Mouse (Mus musculus) hindbrain, embryonic 11.5 days (tissue): Measurements from ENCODE around the gene Ccdc14. TPM values are rescaled to one million over a fixed set of nuclear protein-coding genes. Genes with fewer than 3 reads are reported as not detected.

Source experiments
- ATAC-seq: fragments of 200-750 bp; cut with Nextera tagmentation; 2 replicates; pipeline ENCODE4 v1.8.0; 2017; ENCODE audit warnings: mild to moderate bottlenecking, moderate TSS enrichment, moderate library complexity; ENCODE audit not compliant: low FRiP score
- DNase-seq: peaks from one replicate; pipeline ENCODE4 v3.0.0-alpha.2; 2015; ENCODE audit warnings: low spot score
- H3K27ac ChIP-seq: fragments of 300-500 bp; sonication (generic); 2 replicates; pipeline ENCODE4 v1.5.1; 2014; ENCODE audit warnings: mild to moderate bottlenecking, low read depth, low read length
- H3K27me3 ChIP-seq: fragments of 300-500 bp; sonication (generic); 2 replicates; pipeline ENCODE4 v1.6.1; 2014; ENCODE audit warnings: mild to moderate bottlenecking, low read length, moderate library complexity, mixed read lengths; ENCODE audit not compliant: control insufficient read depth, insufficient read depth
- H3K36me3 ChIP-seq: fragments of 300-500 bp; sonication (generic); 2 replicates; pipeline ENCODE4 v1.6.1; 2014; ENCODE audit warnings: mild to moderate bottlenecking, low read length, moderate library complexity, mixed read lengths; ENCODE audit not compliant: control insufficient read depth, insufficient read depth
- H3K4me1 ChIP-seq: fragments of 300-500 bp; sonication (generic); replicated peaks from 2 replicates; pipeline ENCODE4 v1.6.1; 2014; ENCODE audit warnings: low read length, mixed read lengths; ENCODE audit not compliant: control insufficient read depth, insufficient read depth
- H3K4me2 ChIP-seq: fragments of 300-500 bp; sonication (generic); replicated peaks from 2 replicates; pipeline ENCODE4 v1.6.1; 2014; ENCODE audit warnings: mild to moderate bottlenecking, low read depth, low read length
- H3K4me3 ChIP-seq: fragments of 300-500 bp; sonication (generic); 2 replicates; pipeline ENCODE4 v1.5.1; 2014; ENCODE audit warnings: low read depth, low read length
- H3K9ac ChIP-seq: fragments of 300-500 bp; sonication (generic); 2 replicates; pipeline ENCODE4 v1.6.1; 2014; ENCODE audit warnings: low read depth, low read length
- H3K9me3 ChIP-seq: fragments of 300-500 bp; sonication (generic); 2 replicates; pipeline ENCODE4 v1.6.1; 2016; ENCODE audit warnings: low read length; ENCODE audit not compliant: control insufficient read depth
- WGBS: fragments of 180-500 bp; shearing (Covaris S2); extraction: QIAGEN DNeasy Blood & Tissue Kit; methylation state at CpG from one replicate; pipeline ENCODE4 v1.1.7; 2014; 5-methylcytosine and 5-hydroxymethylcytosine counted together
- polyA plus RNA-seq: library from polyadenylated mRNA; unstranded; fragments of >200 nt; fragmentation: Nextera tagmentation; extraction: Ambion mirVana; gene quantifications from 2 replicates; pipeline ENCODE4 v1.2.1, GENCODE M21; 2014

The Ccdc14 gene
- polyA plus RNA-seq, 1 experiment from 2014 or later = 11.3 TPM

DNA sequence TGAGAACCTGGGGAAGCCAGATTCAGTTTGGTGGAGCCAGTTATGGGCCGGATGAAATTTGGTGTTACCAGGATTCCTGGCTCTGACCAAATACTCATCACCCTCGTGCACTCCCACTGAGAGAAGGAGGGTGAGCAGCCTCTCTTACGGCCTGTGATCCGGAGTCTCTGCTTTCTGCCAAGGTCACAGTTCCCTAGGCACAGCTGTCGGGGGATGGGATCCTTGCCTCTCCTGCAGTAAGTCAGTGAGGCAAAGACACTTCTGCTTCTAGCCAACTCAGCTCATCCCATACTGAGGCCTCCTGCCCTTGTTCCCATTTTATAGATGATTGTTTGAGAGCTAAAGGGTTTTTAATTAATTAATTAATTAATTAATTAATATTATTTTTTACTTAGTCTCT is 67.8 kb downstream of the Ccdc14 start:
- no peak overlapping the region for H3K27ac ChIP-seq
- H3K27me3 ChIP-seq = no peaks in the 10 kb centered on the region
- H3K9me3 ChIP-seq = no peaks in the 10 kb centered on the region
- DNase-seq (no peak), ATAC-seq (no peak)
- 45% methylated on average over 5 of the region's 5 CpGs for WGBS
- H3K9ac ChIP-seq = no peak overlapping the region
- H3K4me3 ChIP-seq = no peak overlapping the region
- H3K4me2 ChIP-seq = no peak overlapping the region
- H3K4me1 ChIP-seq = no peaks in the 10 kb centered on the region
- H3K36me3 ChIP-seq = no peaks in the 10 kb centered on the region

- no peak overlapping the region for H3K9ac ChIP-seq
- no peaks in the 10 kb centered on the region for H3K9me3 ChIP-seq
- H3K4me3 ChIP-seq = no peak overlapping the region
- H3K27me3 ChIP-seq = no peaks in the 10 kb centered on the region
- ATAC-seq = no peak
- no peaks in the 10 kb centered on the region for H3K36me3 ChIP-seq
- H3K4me2 ChIP-seq = no peak overlapping the region
- H3K4me1 ChIP-seq = no peaks in the 10 kb centered on the region
- no peak overlapping the region for H3K27ac ChIP-seq
- WGBS = 82% methylated on average over 9 of the region's 9 CpGs
- DNase-seq = no peak
These were observed 73.7 kb downstream of the Ccdc14 start for GRCm38 (mm10) chr16:34763959-34764591.

GRCm38 (mm10) chr16:34765666-34766065 is 75.2 kb downstream of the Ccdc14 start:
- Histone ChIP-seq H3K9me3 (no peaks in the 10 kb centered on the region), H3K4me2 (no peak overlapping the region), H3K27me3 (no peaks in the 10 kb centered on the region), H3K36me3 (no peaks in the 10 kb centered on the region), H3K9ac (no peak overlapping the region), H3K27ac (no peak overlapping the region), H3K4me3 (no peak overlapping the region), H3K4me1 (no peaks in the 10 kb centered on the region)
- no peak for ATAC-seq
- no peak for DNase-seq
- WGBS = 88% methylated on average over 1 of the region's 1 CpGs

DNA sequence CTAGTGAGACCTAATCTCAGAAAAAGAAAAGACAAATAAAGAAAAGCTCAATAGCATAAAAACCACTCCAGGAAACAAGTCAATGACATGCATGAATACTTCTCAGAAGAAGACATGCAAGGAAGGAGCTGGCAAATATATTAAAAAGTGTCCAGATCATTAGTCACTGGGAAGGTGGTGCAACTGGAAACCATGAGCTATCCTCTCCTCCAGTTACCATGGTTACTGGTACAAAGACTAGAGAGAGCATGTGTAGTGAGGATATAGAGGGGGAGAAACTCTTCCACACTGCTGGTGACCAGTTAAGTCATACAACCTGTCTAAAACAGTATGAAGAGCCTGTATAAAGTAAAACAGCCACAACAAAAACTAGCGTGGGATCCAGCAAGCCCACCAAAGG is 75.8 kb downstream of the Ccdc14 start:
- H3K27ac ChIP-seq = no peak overlapping the region
- WGBS = 93% methylated on average over 1 of the region's 1 CpGs
- H3K9ac ChIP-seq = no peak overlapping the region
- no peak overlapping the region for H3K4me2 ChIP-seq
- no peaks in the 10 kb centered on the region for H3K27me3 ChIP-seq
- DNase-seq (no peak), ATAC-seq (no peak)
- H3K4me3 ChIP-seq = no peak overlapping the region
- no peaks in the 10 kb centered on the region for H3K9me3 ChIP-seq
- no peaks in the 10 kb centered on the region for H3K4me1 ChIP-seq
- no peaks in the 10 kb centered on the region for H3K36me3 ChIP-seq

DNA sequence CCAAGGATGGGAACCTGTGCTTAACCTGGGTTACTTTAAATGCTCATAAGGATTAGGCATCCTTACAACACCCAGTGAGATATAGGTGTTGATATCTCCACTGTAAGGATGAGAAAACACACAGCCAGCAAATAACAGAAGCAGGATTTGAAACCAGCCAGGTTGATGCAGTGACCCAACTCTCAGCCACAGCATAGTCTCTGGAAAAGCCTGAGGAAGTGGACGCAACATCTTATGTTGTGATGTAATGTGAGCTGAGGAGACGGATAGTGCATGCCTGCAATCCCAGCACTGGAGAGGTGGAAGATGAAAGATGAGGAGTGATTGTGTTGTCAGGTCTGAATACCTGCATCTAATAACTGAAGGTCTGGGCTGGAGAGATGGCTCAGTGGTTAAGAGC is 77.0 kb downstream of the Ccdc14 start:
- Histone ChIP-seq H3K27me3 (no peaks in the 10 kb centered on the region), H3K4me1 (no peaks in the 10 kb centered on the region), H3K36me3 (no peaks in the 10 kb centered on the region), H3K27ac (no peak overlapping the region), H3K9ac (no peak overlapping the region), H3K4me2 (no peak overlapping the region), H3K4me3 (no peak overlapping the region), H3K9me3 (no peaks in the 10 kb centered on the region)
- ATAC-seq = no peak
- no peak for DNase-seq
- WGBS = 95% methylated on average over 2 of the region's 2 CpGs

GRCm38 (mm10) chr16:34768436-34768835 is 78.0 kb downstream of the Ccdc14 start:
- Histone ChIP-seq H3K27me3 (no peaks in the 10 kb centered on the region), H3K4me1 (no peaks in the 10 kb centered on the region), H3K4me2 (no peak overlapping the region), H3K36me3 (no peaks in the 10 kb centered on the region), H3K27ac (no peak overlapping the region), H3K9ac (no peak overlapping the region), H3K4me3 (no peak overlapping the region), H3K9me3 (no peaks in the 10 kb centered on the region)
- DNase-seq = no peak
- 73% methylated on average over 4 of the region's 4 CpGs for WGBS
- no peak for ATAC-seq

DNA sequence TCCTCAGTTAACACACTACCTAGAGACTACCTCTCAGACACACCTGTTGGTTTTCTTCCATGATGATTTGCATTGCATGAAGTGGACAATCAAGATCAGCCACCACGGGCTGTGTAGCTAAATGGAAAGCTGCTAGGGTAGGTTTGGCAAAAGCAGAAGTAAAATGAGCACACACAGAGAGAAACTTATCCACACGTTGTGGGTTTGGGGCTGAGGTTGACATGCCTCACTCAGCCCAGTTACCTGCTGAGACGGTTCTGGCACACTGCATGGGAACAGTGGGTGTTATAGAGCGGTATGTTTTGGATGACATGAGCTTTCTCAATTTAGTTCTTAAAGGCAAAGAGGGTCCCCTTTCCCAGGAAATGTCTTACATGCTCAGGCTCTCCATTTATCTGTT is 79.7 kb downstream of the Ccdc14 start:
- ATAC-seq (no peak), DNase-seq (no peak)
- Histone ChIP-seq H3K9me3 (no peaks in the 10 kb centered on the region), H3K27me3 (no peaks in the 10 kb centered on the region), H3K36me3 (no peaks in the 10 kb centered on the region), H3K27ac (no peak overlapping the region), H3K9ac (no peak overlapping the region), H3K4me2 (no peak overlapping the region), H3K4me3 (no peak overlapping the region), H3K4me1 (no peaks in the 10 kb centered on the region)
- 95% methylated on average over 4 of the region's 4 CpGs for WGBS

GRCm38 (mm10) chr16:34772445-34773032 is 82.1 kb downstream of the Ccdc14 start:
- WGBS = 40% methylated on average over 4 of the region's 4 CpGs
- DNase-seq (peak; percentile 65), ATAC-seq (peak; percentile 59)
- H3K9ac ChIP-seq = no peak overlapping the region
- H3K36me3 ChIP-seq = no peaks in the 10 kb centered on the region
- no peaks in the 10 kb centered on the region for H3K9me3 ChIP-seq
- no peaks in the 10 kb centered on the region for H3K4me1 ChIP-seq
- no peak overlapping the region for H3K4me3 ChIP-seq
- H3K27me3 ChIP-seq = no peaks in the 10 kb centered on the region
- no peak overlapping the region for H3K27ac ChIP-seq
- no peak overlapping the region for H3K4me2 ChIP-seq
